Mouse (Mus musculus) cortical plate, adult 2 months (tissue): ENCODE data around the gene Gm11027.
A peak's percentile ranks its signal among the peaks of the same experiment; 100 is the strongest.

Experiments
- CTCF ChIP-seq: fragments of 200-500 bp; IDR thresholded peaks from 2 replicates; pipeline ENCODE4 v1.5.1; 2011; ENCODE audit warnings: mild to moderate bottlenecking, control low read depth, low read length; ENCODE audit not compliant: insufficient read depth; ENCODE audit errors: extremely low read depth
- POLR2A ChIP-seq: fragments of 200-500 bp; IDR thresholded peaks from 2 replicates; pipeline ENCODE4 v1.6.1; 2011; ENCODE audit warnings: mild to moderate bottlenecking, low read length, control low read depth; ENCODE audit not compliant: insufficient read depth; ENCODE audit errors: extremely low read depth

DNA sequence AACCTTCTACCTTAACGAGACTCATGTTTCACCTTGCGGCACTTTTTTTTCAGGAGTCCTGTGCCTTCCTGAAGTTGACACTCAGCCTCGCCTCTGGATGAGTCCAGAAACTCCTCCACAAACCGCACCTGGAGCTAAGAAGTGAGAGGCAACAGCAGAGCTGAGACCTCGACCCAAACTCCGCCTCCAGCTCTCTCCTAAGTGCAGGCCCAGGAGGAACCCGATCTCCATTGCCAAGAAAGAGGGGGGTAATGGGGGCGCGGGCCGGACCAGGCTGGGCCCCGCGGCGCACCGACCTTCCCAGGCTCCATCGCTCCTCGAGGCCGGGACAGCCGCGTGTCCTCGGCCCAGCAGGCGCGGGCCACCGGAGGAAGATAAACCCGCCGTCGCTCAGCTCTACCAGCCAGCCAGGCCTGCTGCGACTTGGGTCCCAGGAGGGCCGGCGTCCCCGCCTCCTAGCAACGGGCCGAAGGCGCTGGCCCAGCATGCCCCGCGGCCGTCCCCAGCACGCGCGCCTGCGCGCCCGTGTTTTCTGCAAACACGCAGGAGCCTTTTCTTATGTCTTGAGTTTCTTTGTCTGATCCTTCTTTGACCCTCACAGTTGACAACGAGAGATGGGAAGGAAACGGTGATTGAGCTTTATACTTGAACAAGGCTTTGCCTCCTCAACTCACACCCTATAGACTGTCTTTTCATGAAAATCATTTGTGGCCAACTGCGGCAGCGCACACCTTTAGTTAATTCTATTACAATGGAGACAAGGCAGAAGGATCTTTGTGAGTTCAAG, 12.4 kb upstream of the Gm11027 start, which contains the start of gene Wdr60:
- TF ChIP-seq CTCF (no peak), POLR2A (peak; percentile 75)
